In genomic region chr5:120706541-120706940, GRCm38 (mm10) we compare ENCODE assay signal across 11 mouse cellular contexts. TPM values are rescaled to one million over a fixed set of nuclear protein-coding genes. Genes with fewer than 3 reads are reported as not detected.
DNase-seq lines count a peak whose midpoint lies in the region; ATAC-seq and TF ChIP-seq lines count a peak whose summit lies in the region.
"Had no signal": no experiment of that assay in that cellular context is flagged by ENCODE, and none has a peak within 500 bp of the region (broad histone marks: within the 10 kb centered on the region; RNA-seq: fewer than 3 reads in every experiment).

No protein-coding gene starts in this region.

- peak overlapping the region; percentile 27; the same call in 1 of the 2 replicates for H3K27ac ChIP-seq in kidney, embryonic 15.5 days
- H3K27ac ChIP-seq in ES-E14 (ENCODE audit: insufficient read depth, low read depth, low read length, poor library complexity, severe bottlenecking), result no peak overlapping the region
- no peak overlapping the region for H3K27ac ChIP-seq in embryonic facial prominence, embryonic 13.5 days
- H3K27ac ChIP-seq in liver, embryonic 16.5 days (ENCODE audit: low read length), result no peak overlapping the region
- H3K27ac ChIP-seq: heart, adult 2 months had no signal

- H3K4me3 ChIP-seq in kidney, embryonic 15.5 days (replicated peaks), result peak overlapping the region; percentile 24
- peak overlapping the region in 1 of 2 experiments; percentile 42; a peak in 1 of 4 replicates for H3K4me3 ChIP-seq in ES-E14 (ENCODE audit: insufficient read depth in 1 of 2, low read depth in 1 of 2, low read length in 2 of 2, poor library complexity in 1 of 2, severe bottlenecking in 1 of 2)
- H3K4me3 ChIP-seq in embryonic facial prominence, embryonic 13.5 days, result no peak overlapping the region
- no peak overlapping the region for H3K4me3 ChIP-seq in liver, embryonic 16.5 days (ENCODE audit: low read depth, low read length)
- H3K4me3 ChIP-seq: heart, adult 2 months; megakaryocyte, embryonic 14.5 days had no signal

- in situ Hi-C loops in ES-E14 (cut with MboI; ENCODE audit: low sequenced_read_pairs in 2 of 2, unreplicated experiment in 2 of 2), result no loop called here

- H3K27me3 ChIP-seq in kidney, embryonic 15.5 days, result peaks cover 43% of the 10 kb centered on the region
- peaks cover 68% of the 10 kb centered on the region for H3K27me3 ChIP-seq in embryonic facial prominence, embryonic 13.5 days
- H3K27me3 ChIP-seq in liver, embryonic 16.5 days (ENCODE audit: control insufficient read depth, insufficient read depth, low read depth, low read length), result peaks cover 30% of the 10 kb centered on the region

- no peaks in the 10 kb centered on the region for H3K36me3 ChIP-seq in kidney, embryonic 15.5 days
- no peaks in the 10 kb centered on the region for H3K36me3 ChIP-seq in ES-E14 (ENCODE audit: control insufficient read depth, insufficient read depth, low read length, poor library complexity, severe bottlenecking)
- no peaks in the 10 kb centered on the region for H3K36me3 ChIP-seq in embryonic facial prominence, embryonic 13.5 days
- H3K36me3 ChIP-seq in liver, embryonic 16.5 days (ENCODE audit: control insufficient read depth, insufficient read depth), result no peaks in the 10 kb centered on the region

- ATAC-seq in kidney, embryonic 15.5 days (replicated peaks; ENCODE audit: low FRiP score), result peak; percentile 26; the same call in 1 of the 2 replicates
- ATAC-seq in embryonic facial prominence, embryonic 13.5 days (ENCODE audit: insufficient number of reproducible peaks, insufficient read depth, low FRiP score, low TSS enrichment, low read depth), result no peak
- peak; percentile 19; the same call in 1 of the 2 replicates for ATAC-seq in liver, embryonic 16.5 days (ENCODE audit: low read depth)
- ATAC-seq in inflammation-experienced regulatory T-cells, adult 6 months, result no peak
- ATAC-seq: Patski had no signal

- peaks cover 35% of the 10 kb centered on the region for H3K4me1 ChIP-seq in kidney, embryonic 15.5 days
- peaks cover 0 to 24% of the 10 kb centered on the region in 2 experiments; a peak in 3 of 4 replicates for H3K4me1 ChIP-seq in ES-E14 (ENCODE audit: control insufficient read depth in 2 of 2, insufficient read depth in 2 of 2, low read length in 2 of 2, poor library complexity in 1 of 2)
- peaks cover 28% of the 10 kb centered on the region for H3K4me1 ChIP-seq in embryonic facial prominence, embryonic 13.5 days
- H3K4me1 ChIP-seq in liver, embryonic 16.5 days (ENCODE audit: control insufficient read depth, low read depth, low read length), result no peaks in the 10 kb centered on the region

- no peaks in the 10 kb centered on the region for H3K9me3 ChIP-seq in kidney, embryonic 15.5 days (replicated peaks)
- no peaks in the 10 kb centered on the region for H3K9me3 ChIP-seq in ES-E14 (ENCODE audit: control insufficient read depth, insufficient read depth, low read depth, low read length)
- no peaks in the 10 kb centered on the region for H3K9me3 ChIP-seq in embryonic facial prominence, embryonic 13.5 days
- H3K9me3 ChIP-seq in liver, embryonic 16.5 days (replicated peaks; ENCODE audit: control insufficient read depth, low read length), result no peaks in the 10 kb centered on the region

- H3K4me2 ChIP-seq in kidney, embryonic 15.5 days, result peak overlapping the region; percentile 56
- H3K4me2 ChIP-seq in embryonic facial prominence, embryonic 13.5 days, result peak overlapping the region; percentile 40
- H3K4me2 ChIP-seq in liver, embryonic 16.5 days (ENCODE audit: low read depth, low read length), result no peak overlapping the region

- H3K9ac ChIP-seq in kidney, embryonic 15.5 days, result no peak overlapping the region
- H3K9ac ChIP-seq in ES-E14 (ENCODE audit: insufficient read depth, low read depth, low read length, poor library complexity, severe bottlenecking), result peak overlapping the region; percentile 16; the same call in 1 of the 2 replicates
- peak overlapping the region; percentile 40; the same call in 1 of the 2 replicates for H3K9ac ChIP-seq in embryonic facial prominence, embryonic 13.5 days
- H3K9ac ChIP-seq in liver, embryonic 16.5 days (ENCODE audit: low read depth, low read length), result no peak overlapping the region

- no peak for DNase-seq in kidney, postnatal 10 days
- DNase-seq in ES-E14 (ENCODE audit: low read depth, low spot score), result no peak
- peak; percentile 42 for DNase-seq in testis, postnatal 14 days (ENCODE audit: low spot score)
- no peak for DNase-seq in kidney, postnatal 14 days

- 2% methylated on average over 16 of the region's 16 CpGs for WGBS in kidney, embryonic 15.5 days
- WGBS in embryonic facial prominence, embryonic 13.5 days, result 3% methylated on average over 16 of the region's 16 CpGs
- 5% methylated on average over 16 of the region's 16 CpGs for WGBS in liver, embryonic 16.5 days (ENCODE audit: insufficient replicate concordance)

TF ChIP-seq in ES-E14, 5 proteins besides CTCF, POLR2A, EP300 and RAD21:
- no peak for TF ChIP-seq CHD2 (IDR thresholded peaks at IDR 0.05; ENCODE audit: low read depth, low read length)
- no peak for TF ChIP-seq HCFC1 (IDR thresholded peaks at IDR 0.05; ENCODE audit: borderline replicate concordance, insufficient read depth, low read length)
- TF ChIP-seq MAFK (IDR thresholded peaks at IDR 0.05; ENCODE audit: insufficient read depth, low read depth, low read length), result no peak
- no peak for TF ChIP-seq ZNF384 (IDR thresholded peaks at IDR 0.05; ENCODE audit: low read depth, low read length)
- TF ChIP-seq ZC3H11A (IDR thresholded peaks at IDR 0.05; ENCODE audit: borderline replicate concordance, low read depth, low read length), result no peak

RNA-seq across cellular contexts. Expression of gene Dtx1, which starts 5.2 kb away (rescaled TPM):
- 7.5 and 8.5 TPM in 2 replicates for polyA plus RNA-seq in kidney, embryonic 15.5 days (2015; fragmentation: Nextera tagmentation; extraction: Ambion mirVana)
- total RNA-seq in ES-E14 (2012; rRNA removed), result 13.6 and 29.4 TPM in 2 replicates
- polyA plus RNA-seq in embryonic facial prominence, embryonic 13.5 days (2015; fragmentation: Nextera tagmentation; extraction: Ambion mirVana), result 6.2 and 7.2 TPM in 2 replicates
- polyA plus RNA-seq in liver, embryonic 16.5 days (2015; fragmentation: Nextera tagmentation; extraction: Ambion mirVana), result 0.07 TPM in 1 of 2 replicates, not detected in the other
- 10 to 100 TPM; 41.0 to 52.7 (median 49.6) TPM for polyA plus RNA-seq in inflammation-experienced regulatory T-cells, adult 6 months (2017; shearing (Covaris generic))

RNA-seq across cellular contexts. Expression of gene Oas2, which starts 43.1 kb away (rescaled TPM):
- 0.36 and 0.50 TPM in 2 replicates for polyA plus RNA-seq in kidney, embryonic 15.5 days (2015; fragmentation: Nextera tagmentation; extraction: Ambion mirVana)
- total RNA-seq in ES-E14 (2012; rRNA removed), result 0.85 and 1.3 TPM in 2 replicates
- 0.21 and 0.38 TPM in 2 replicates for polyA plus RNA-seq in embryonic facial prominence, embryonic 13.5 days (2015; fragmentation: Nextera tagmentation; extraction: Ambion mirVana)
- polyA plus RNA-seq in liver, embryonic 16.5 days (2015; fragmentation: Nextera tagmentation; extraction: Ambion mirVana), result 0.56 and 0.66 TPM in 2 replicates
- 1 to 10 TPM in 1 of 3 experiments, under 1 TPM in 2; 0.71 to 2.2 (median 0.95) TPM for polyA plus RNA-seq in inflammation-experienced regulatory T-cells, adult 6 months (2017; shearing (Covaris generic))
- polyA plus RNA-seq: Patski had no signal

RNA-seq across cellular contexts. Expression of gene Rasal1, which starts 57.9 kb away (rescaled TPM):
- polyA plus RNA-seq in kidney, embryonic 15.5 days (2015; fragmentation: Nextera tagmentation; extraction: Ambion mirVana), result 0.58 and 0.89 TPM in 2 replicates
- 3.5 and 6.9 TPM in 2 replicates for total RNA-seq in ES-E14 (2012; rRNA removed)
- 0.32 TPM in 1 of 2 replicates, not detected in the other for polyA plus RNA-seq in embryonic facial prominence, embryonic 13.5 days (2015; fragmentation: Nextera tagmentation; extraction: Ambion mirVana)
- 0.11 and 0.15 TPM in 2 replicates for polyA plus RNA-seq in liver, embryonic 16.5 days (2015; fragmentation: Nextera tagmentation; extraction: Ambion mirVana)
- polyA plus RNA-seq in inflammation-experienced regulatory T-cells, adult 6 months (2017; shearing (Covaris generic)), result 1 to 10 TPM; 6.8 to 9.7 (median 6.8) TPM
- total RNA-seq: heart, adult 2 months had no signal

Comparison
In these comparisons a context has a peak if more than half of its experiments do, and no peak if none do; other contexts are left out.
1. ATAC-seq: peak in kidney, embryonic 15.5 days (single experiment) and liver, embryonic 16.5 days (single experiment); none in embryonic facial prominence, embryonic 13.5 days (single experiment) and inflammation-experienced regulatory T-cells, adult 6 months (single experiment).
2. H3K9ac ChIP-seq: peak in ES-E14 (single experiment) and embryonic facial prominence, embryonic 13.5 days (single experiment); none in kidney, embryonic 15.5 days (single experiment) and liver, embryonic 16.5 days (single experiment).